Mouse (Mus musculus) testis, adult 2 months (tissue): ENCODE measurements around the gene Sh2d4b.

Experiments used
- CTCF ChIP-seq: fragments of 200-500 bp; IDR thresholded peaks from 2 replicates; pipeline ENCODE4 v1.5.1; 2012; ENCODE audit warnings: low read depth, mild to moderate bottlenecking, inconsistent platforms, low read length, moderate library complexity; ENCODE audit not compliant: control insufficient read depth, insufficient read depth, insufficient replicate concordance
- POLR2A ChIP-seq: fragments of 200-500 bp; IDR thresholded peaks from 2 replicates; pipeline ENCODE4 v1.6.1; 2012; ENCODE audit warnings: low read depth, mild to moderate bottlenecking, inconsistent platforms, low read length, moderate library complexity; ENCODE audit not compliant: control insufficient read depth

DNA sequence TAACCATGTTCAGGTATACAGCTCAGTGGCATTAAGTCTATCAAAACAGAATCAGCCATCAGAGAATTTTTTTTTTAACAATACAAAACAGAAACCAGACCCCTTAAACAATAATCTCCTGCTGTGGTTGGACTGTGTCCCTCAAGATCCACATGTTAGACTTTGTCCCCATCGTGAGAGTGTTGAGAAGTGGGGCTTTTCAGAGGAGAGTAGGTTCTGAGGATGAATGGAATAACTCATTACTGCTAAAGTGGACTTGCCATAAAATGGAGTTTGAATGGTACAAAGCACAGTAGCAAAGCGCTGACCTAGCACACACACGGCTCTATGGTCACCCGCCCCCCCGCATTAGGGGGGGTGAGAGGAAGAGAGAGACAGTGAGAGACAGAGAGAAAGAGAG is 35.8 kb upstream of the Sh2d4b start:
- TF ChIP-seq CTCF (no peak), POLR2A (no peak)
